Mouse (Mus musculus) layer of hippocampus, adult 11-12 months (tissue): ENCODE data around the gene Sectm1b.
"Not testable (repeated sequence)": the region's sequence is repeated elsewhere in the genome, so short reads cannot be mapped to it uniquely, and the experiment has no call there.

Experiments used
- DNase-seq: peaks from one replicate; pipeline ENCODE4 v3.0.0; 2022; ENCODE audit warnings: low spot score

Gene Sectm1b

DNA sequence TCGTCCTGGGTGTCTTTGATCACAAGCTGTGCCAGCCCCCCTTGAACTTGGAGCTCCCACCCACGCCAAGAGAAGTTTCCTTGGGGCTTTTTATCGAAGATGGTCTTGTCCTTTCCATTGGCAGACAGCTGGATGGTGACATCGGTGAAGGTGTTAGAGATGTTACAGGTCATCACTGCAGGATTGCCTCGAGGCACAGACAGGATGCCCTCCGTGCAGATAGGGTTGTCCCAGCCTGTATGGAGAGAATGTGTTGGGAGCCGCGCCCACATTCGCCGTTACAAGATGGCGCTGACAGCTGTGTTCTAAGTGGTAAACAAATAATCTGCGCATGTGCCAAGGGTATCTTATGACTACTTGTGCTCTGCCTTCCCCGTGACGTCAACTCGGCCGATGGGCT, 6.3 kb upstream of the Sectm1b start:
- DNase-seq, result not testable (repeated sequence)

DNA sequence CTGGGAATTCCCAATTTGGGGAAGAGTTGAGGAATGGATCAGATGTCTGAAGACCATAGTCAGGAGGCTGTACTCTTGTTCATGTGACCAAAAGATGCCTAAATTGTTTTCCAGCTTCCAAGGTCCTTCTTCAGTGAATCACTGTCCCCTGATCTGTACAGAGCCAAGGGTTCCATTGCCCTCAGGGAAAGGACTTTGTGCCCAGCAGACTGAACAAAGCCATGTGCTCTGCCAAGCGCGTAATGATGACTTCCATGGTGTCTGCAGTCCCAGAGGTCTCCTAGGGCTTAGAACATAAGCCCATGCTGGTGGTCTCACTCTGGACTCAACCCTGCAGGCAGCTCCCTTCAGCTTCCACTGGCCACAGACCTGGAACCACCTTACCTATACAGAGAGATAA, 4.5 kb upstream of the Sectm1b start:
- DNase-seq, result no peak

DNA sequence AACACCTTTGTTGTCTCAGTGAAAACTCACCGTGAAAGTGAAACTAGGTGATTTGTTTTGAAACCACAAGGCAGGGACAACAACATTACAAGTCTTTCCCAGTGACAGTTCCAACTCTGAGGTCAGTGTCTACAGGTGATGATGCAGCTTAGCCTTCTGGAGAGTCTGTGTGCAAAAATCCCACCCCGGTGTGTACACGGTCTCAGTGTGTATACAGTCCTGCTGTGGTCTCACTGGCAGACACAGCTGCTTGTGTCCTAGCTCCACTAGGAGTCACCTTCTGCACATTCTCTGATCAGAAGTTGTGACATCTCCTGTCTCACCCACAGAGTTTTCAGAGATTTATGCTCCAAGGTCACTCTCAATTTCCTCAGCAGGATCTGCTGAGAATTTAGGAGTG, 828 bp upstream of the Sectm1b start:
- no peak for DNase-seq

DNA sequence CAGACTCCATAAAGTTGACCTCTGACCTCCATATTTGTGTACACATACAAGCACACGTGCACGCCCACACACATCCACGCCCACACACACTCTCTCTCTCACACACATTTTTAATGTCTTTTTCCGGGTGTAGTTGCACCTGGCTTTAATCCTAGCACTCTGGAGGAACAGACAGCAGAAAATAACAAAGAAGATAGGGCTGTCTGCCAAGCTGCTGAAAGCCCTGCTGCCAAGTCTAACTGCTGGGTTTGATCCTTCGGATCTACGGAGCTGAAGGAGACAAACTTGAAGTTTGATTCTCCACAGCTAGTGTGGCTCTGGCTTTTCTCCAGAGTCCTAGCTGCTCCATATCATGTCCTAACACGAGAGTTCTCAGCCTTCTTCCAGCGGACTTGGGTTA, 1.8 kb downstream of the Sectm1b start:
- no peak for DNase-seq

DNA sequence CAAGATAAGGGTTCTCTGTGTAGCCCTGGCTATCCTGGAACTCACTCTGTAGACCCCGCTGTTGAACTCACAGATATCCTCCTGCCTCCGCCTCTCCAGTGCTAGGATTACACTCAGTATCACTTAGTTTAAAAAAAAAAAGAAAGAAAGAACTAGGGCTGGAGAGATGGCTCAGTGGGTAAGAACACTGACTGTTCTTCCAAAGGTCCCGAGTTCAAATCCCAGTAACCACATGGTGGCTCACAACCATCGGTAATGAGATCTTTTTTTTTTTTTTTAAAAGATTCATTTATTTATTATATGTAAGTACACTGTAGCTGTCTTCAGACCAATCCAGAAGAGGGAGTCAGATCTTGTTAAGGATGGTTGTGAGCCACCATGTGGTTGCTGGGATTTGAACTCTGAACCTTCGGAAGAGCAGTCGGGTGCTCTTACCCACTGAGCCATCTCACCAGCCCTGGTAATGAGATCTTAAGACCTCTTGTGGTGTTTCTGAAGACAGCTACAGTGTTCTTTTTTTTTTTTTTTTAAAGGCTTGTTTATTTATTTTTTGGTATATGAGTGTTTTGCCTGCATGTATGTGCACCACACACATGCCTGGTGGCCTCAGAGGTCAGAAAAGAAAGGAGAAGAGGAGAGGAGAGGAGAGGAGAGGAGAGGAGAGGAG, 2.8 kb downstream of the Sectm1b start:
- not testable (repeated sequence) for DNase-seq

DNA sequence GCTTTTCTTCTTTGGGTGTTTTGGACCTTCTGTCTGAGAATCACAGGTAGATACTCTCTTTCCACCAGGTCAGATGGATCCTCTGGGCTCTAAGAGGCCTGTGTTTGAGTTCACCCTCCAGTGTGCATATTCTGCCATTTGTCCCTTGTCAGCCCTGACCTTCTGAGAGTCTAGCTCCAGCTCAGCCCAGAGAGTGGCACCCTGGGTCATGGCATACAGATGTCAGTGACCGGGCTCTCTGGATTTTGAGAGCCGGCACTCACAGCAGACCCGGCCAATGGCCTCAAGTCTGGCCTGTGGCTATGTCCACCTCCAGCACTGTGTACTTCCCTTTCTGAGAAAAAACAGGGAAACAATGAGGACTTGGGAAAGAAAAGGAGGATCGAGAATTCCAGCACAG, 3.9 kb downstream of the Sectm1b start:
- no peak for DNase-seq

DNA sequence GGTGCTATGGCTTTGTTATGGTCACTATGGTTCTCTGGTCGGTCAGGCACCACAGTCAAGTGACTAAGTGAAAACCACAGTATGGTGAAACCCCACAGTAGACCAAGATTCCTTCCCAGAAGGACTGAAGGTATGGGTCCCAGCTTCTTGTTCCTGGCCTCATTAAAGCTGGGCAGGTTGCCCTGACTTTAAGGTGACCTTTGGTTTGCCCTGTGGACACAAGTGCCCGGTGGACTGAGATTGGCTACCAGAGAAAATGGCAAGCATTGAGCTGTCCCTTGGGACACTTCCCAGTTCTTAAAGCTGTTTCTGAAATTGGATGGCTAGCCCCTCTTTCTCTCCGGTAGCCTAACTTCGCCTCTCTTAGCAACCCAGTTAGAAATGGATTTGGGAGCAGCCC, 4.4 kb downstream of the Sectm1b start:
- no peak for DNase-seq

DNA sequence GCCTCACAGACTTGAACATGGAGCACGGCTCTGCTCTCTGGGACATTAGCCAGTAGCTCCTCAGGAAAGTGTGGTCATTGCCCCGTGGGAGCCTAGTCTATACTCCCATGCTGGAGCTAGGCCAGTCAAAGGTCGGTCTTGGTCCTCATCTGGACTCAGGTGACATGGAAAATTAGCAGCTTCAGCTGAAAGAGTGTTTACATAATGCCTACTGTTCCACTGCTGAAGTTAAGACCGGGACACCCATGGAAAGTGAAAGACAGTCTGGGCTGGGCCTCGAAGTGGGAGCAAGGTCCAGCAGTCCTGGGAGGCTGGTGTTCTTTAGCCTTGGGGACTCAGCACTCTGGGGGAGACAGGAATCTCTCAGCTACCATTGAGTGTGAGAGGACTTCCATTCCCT, 5.2 kb downstream of the Sectm1b start:
- DNase-seq, result no peak

DNA sequence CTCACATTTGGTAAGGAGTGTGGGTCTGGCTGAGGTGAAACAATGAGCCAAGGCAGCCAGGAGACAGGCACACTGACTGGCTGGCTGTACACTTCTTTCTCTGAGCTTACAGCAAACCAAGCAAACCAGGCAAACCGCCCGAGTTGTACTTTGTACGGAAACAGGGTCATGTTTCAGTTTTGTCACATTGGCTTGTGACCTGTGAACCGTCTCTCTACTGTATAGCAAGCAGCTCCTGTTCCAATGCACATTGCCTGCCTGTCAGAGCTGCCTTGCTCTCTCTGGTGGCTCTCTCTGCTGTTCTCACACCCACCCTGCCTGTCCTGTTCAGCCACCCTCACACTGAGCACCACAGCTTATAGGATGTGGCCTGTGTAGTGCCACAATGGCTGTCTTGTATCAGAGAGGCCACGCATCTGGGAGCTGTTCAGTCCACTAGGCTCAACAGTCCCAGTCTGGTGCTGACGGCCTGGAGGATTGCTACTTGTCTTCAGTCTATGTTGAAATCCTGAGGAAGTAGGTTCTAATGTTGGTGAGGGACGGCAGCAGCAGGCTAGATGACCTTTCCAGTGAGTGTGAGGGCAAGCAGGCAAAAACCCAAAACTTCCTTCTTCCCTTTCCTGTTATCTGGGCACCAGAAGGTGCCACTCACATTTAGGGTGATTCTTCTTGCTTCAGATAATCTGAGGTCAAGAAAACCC, 6.7 kb downstream of the Sectm1b start:
- DNase-seq, result no peak

DNA sequence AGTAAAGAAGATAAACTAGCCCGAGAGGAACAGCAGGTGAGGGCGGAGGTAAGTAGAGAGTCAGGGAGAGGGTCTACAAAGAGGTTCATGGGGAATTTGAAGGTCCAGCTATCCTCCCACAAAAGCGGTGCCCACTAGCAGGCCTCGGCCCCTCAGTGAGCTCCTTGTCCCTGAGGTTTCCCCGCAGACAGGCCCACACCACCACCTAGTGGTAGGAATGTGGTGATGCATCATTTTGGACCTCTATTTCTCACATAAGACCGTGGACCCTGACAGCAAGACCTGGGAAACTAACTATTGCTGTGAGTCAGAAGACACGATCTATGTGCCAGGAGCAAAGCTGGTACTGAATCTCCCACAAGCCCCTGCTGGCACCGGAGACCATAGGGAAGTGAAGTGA, 9.8 kb downstream of the Sectm1b start:
- peak; percentile 80 for DNase-seq

DNA sequence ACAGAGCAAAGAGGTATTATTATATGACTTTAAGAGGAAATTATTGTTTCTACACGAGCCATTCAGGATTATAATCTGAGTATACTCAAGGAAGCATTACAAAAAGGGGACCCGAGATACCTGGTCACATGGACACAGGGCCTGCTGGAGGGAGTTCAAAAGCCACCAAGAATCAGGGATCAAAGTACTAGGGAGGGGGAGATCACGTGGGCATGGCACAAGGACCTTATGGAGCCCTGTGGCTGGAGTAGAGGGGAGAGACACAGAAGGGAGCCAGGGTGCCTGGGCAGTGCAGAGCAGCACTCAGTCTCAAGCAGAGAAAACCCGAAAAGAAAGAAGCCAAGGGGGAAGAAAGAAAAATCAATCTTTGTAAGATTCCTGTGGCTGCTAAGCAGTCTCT, 11.0 kb downstream of the Sectm1b start:
- no peak for DNase-seq

DNA sequence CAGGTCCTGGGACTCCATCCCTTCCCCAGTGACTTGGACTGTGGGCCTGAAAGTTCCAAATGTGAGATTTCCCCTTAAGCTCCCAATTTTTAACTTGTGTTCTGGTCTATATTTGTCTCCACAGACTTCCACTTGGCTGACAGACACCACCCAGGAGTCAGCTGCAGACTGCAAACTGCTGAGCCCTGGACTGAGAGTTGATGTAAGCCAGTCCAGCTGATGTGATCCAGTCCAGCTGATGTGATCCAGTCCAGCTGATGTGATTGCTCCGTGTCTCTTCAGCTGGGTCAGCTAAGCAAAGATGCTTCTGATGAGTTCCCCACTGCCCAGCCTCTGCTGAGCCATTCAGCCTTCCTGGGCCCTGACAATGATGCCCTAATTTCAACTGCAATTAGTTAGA, 11.6 kb downstream of the Sectm1b start:
- no peak for DNase-seq

DNA sequence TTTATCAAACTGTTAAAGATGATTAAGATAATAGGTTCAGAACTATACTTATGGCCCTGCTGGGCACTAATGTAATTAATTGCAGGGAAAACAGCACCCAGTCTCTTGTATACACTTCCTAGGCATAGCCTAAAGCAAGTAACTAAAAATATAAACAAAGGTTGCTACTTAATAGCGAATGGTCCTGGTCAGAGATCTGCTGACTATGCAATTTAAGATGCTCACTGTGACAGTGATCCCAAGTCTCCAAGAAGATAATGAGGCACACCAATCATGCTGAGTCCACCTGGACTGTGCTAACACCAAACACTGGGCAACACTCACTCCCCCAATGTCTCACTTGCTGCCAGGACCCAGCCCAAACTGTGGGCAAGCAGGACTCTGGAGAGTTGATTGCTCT, 13.5 kb downstream of the Sectm1b start:
- no peak for DNase-seq

DNA sequence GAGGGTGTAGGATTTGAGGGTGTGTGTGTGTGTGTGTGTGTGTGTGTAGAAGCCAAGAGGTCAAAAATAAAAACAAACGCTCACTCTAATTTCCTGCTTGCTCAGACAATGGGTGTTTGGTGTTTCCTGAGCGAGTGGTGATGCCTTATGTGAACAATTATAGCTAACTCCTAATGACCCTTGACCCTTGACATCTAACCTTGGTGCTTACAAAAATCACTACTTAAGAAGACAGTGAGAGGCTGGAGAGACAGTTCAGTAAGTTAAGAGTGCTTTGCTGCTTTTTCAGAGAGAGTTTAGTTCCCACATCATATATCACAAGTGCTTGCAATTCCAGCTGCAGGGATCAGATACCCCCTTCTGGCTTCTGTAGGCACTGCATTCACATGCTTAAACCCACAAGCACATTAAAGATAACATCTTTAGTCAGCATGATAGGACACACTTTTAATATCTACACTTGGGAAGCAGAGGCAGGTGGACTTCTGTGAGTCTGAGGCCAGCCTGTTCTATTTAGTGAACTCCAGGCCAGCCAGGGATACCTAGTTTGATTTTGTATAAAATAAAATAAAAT, 15.5 kb downstream of the Sectm1b start:
- DNase-seq, result peak; percentile 20

DNA sequence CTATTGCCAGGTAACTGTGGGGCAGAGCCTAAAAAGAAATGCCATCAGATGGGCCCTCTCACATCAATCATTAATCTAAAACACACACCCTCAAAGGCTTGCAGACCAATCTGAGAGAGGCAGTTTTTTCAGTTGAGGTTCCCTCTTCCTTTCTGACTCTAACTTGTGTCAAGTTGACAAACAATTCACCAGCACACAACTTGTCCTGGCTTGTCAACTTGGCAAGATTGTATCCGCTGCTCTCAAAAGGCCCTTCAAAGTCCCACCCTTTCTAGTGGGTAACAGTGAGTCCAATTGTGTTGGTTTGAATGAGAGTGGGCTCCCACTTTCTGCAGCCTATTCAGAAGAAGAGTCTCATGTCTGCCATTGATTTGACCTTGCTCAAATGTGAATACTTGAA, 18.1 kb downstream of the Sectm1b start:
- DNase-seq, result no peak

DNA sequence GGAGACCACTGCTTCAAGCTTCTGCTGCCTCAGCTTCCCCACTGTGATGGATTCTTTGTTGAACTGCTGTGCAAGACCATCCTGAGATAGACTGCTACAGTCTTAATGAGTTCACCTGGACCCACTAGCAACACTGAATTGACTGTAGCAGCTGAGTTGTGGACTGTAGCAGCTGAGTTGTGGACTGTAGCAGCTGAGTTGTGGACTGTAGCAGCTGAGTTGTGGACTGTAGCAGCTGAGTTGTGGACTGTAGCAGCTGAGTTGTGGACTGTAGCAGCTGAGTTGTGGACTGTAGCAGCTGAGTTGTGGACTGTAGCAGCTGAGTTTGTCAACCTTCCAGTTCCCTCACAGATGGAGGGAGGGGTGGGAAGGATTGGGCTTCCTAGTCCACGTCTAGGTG, 20.3 kb downstream of the Sectm1b start:
- DNase-seq, result not testable (repeated sequence)

DNA sequence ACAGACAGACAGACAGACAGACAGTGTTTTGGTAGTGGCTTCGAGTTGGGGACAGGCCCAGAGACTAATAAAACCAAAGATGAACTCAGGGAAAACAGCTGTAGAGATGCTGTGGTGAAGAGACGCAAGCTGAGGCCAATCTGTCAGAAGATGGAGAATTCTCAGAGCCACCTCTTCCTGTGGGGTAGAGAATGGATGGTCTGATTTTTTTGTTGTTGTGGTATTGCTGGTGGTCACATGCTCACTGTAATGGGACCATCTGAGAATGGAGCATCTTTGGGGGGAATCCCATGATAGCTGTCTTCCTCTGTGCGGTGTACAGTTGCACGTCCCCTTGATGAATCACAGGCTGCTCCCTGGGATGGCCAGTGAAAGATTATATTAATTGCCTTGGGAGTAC, 20.9 kb downstream of the Sectm1b start:
- no peak for DNase-seq

DNA sequence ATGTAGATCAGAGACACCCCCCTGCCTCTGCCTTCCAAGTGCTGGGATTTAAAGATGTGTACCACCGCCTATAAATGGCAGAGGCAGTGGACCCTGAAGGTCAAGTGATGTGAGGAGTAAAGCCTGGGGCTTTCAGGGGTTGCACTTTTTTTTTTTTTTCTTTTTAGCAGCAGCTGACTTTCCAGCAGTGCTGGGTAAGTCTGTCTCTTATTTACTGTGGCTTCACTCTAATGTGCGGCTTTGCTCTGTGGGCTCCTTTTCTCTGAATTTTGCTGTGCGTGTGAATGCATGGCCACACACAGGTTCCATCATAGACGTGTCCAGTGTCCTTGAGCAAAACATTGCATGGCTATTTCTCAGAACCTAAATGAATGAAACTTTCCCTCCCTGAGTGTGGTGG, 21.7 kb downstream of the Sectm1b start:
- DNase-seq, result no peak

DNA sequence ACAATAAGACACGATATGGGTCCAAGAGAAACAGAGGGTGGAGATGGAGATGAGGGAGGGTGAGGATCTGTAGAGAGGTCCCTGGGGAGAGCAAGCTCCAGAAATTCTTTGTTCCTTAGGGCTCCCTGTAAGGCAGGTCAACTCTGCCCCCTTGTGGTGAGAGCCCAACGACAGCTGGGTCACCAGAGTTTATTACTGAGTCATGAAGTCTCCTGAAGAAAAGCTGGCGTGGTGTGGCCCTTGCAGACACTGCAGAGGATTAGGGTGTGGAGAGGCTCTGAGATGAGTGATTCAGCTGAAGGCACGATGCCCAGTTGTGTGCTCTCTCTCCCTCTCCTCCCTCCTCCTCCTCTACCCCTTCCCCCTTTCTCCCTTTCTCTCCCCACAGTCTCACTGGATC, 22.2 kb downstream of the Sectm1b start:
- peak; percentile 86 for DNase-seq

DNA sequence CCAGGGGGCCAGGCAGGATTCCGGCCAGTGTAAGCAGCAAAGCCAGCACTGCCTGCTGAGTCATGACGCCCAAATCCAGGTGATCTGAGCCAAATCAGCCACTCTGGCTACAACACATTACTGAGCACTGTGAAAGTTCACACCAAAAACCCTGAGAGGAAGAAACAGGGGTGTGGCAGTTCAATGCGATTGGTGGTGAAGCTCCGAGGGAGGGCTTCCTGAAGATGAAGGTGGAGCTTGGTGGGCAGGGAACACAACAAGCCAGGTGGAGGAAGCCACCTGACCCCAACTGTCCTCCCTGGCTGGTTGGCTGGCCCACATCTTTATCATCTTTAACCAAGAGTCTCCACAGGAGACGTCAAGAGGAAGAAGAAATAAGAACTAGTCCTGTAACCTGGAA, 24.1 kb downstream of the Sectm1b start, which contains the start of gene Cd7:
Cd7 (minus strand) TSS at position 117 of the 400 bp plus-strand sequence.
- no peak for DNase-seq

DNA sequence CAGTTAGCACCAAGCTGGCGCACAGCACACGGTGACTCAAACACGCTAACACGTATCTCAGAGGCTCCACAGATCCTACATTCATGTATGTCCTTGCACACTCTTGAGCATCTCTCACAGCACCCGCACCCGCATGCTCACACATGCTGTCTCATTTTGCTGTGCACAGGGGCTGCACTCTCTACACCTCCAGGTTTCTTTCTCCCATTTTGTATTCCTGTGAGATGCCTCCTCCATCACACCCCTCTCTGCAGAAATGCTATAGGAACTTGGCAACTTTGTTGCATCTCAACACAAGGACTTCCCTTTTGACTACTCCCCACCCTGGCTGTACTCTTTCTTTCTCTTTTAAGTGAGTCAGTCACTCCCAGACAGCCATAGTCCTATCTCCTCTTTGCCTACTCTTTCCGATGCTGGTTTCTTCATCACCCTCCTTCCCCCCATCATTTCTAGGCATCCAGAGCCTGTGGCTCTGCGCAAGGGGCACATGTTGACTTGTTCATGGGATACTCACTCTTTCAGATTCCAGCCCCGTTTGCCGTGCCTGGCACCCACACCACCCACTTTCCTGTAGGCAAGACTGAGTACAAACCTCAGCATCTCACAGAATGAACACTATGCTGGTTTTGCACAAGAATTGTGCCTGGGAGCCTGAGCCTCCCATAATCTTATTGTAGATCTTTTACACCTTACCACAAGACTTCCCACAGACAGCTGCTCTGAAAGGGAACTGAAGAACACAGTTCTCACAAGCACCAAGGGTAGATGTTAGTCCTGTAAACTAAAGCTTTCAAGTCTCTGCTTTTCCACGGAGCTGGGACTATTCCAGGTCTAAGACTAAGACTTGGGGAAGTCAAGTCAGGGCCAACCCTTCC, 24.8 kb downstream of the Sectm1b start:
- DNase-seq, result no peak

DNA sequence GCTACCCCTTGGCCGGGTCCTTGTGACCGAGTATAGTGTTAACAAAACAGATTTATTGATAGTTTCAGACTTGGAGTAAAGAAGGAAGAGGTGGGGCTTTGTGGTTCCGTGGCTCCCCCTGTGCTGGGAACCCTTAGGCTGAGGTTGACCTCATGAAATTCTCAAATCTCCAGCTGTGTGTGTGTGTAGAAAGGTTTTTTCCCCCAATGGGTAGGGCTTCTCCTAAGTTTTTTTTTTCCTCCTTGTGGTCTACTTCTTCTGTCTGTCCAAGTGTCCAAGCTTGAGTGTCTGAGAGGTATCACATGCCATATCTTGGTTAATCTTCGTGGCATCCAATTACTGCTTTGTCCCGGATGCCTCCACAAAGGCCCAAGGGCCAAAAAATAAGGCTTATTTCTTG, 30.3 kb downstream of the Sectm1b start:
- DNase-seq, result no peak

DNA sequence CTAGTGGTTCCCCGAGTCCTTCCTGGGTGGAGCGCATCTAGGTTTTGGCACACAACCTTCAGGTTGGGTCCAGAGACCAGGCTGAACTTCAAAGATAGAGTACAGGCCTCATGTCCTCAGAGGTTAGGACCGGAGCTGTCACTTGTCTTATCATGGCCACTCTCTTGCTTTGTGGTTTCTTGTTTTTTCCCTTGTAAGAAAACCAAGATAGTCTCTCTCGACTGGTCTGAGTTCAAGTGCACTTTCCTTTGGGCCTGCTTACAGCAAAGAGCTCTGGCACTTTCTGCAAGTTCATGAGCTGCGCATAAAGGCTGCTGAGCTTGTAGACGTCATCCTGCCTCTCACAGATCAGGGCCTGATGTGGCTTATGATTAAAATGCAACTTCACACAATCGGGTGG, 36.1 kb downstream of the Sectm1b start:
- DNase-seq, result no peak
